In genomic region chr6:77582568-77582967, GRCm38 (mm10) we compare ENCODE assay signal across 13 mouse cellular contexts.
DNase-seq lines count a peak whose midpoint lies in the region; ATAC-seq and TF ChIP-seq lines count a peak whose summit lies in the region.
"Had no signal": no experiment of that assay in that cellular context is flagged by ENCODE, and none has a peak within 500 bp of the region (broad histone marks: within the 10 kb centered on the region; RNA-seq: fewer than 3 reads in every experiment).

No protein-coding gene starts in this region.

- H3K4me1 ChIP-seq in hindbrain, embryonic 11.5 days (replicated peaks; ENCODE audit: control insufficient read depth, insufficient read depth, low read length) = no peaks in the 10 kb centered on the region
- no peaks in the 10 kb centered on the region for H3K4me1 ChIP-seq in hindbrain, embryonic 13.5 days (replicated peaks)
- H3K4me1 ChIP-seq in midbrain, embryonic 11.5 days (ENCODE audit: control insufficient read depth, insufficient read depth, low read length) = no peaks in the 10 kb centered on the region
- H3K4me1 ChIP-seq in midbrain, embryonic 16.5 days (ENCODE audit: control insufficient read depth, insufficient read depth, low read length) = no peaks in the 10 kb centered on the region
- H3K4me1 ChIP-seq in cortical plate, adult 2 months (ENCODE audit: control insufficient read depth, insufficient read depth, low read length) = no peaks in the 10 kb centered on the region; the same call in 1 of the 2 replicates
- H3K4me1 ChIP-seq: hindbrain, embryonic 12.5 days; neural tube, embryonic 15.5 days had no signal

- H3K36me3 ChIP-seq in hindbrain, embryonic 11.5 days (ENCODE audit: control insufficient read depth, insufficient read depth, low read length) = no peaks in the 10 kb centered on the region
- no peaks in the 10 kb centered on the region for H3K36me3 ChIP-seq in hindbrain, embryonic 13.5 days
- no peaks in the 10 kb centered on the region for H3K36me3 ChIP-seq in midbrain, embryonic 11.5 days (ENCODE audit: control insufficient read depth, insufficient read depth, low read length)
- no peaks in the 10 kb centered on the region for H3K36me3 ChIP-seq in midbrain, embryonic 16.5 days (ENCODE audit: control insufficient read depth, insufficient read depth, low read length)
- H3K36me3 ChIP-seq: hindbrain, embryonic 12.5 days; neural tube, embryonic 15.5 days had no signal

- H3K4me2 ChIP-seq in hindbrain, embryonic 11.5 days (replicated peaks; ENCODE audit: low read depth, low read length) = no peak overlapping the region
- H3K4me2 ChIP-seq in hindbrain, embryonic 13.5 days = no peak overlapping the region
- H3K4me2 ChIP-seq in midbrain, embryonic 11.5 days = no peak overlapping the region
- no peak overlapping the region for H3K4me2 ChIP-seq in midbrain, embryonic 16.5 days (ENCODE audit: low read length)
- H3K4me2 ChIP-seq: hindbrain, embryonic 12.5 days; neural tube, embryonic 15.5 days had no signal

- WGBS in hindbrain, embryonic 11.5 days = 53% methylated on average over 4 of the region's 4 CpGs
- 45% methylated on average over 4 of the region's 4 CpGs for WGBS in hindbrain, embryonic 13.5 days
- 47% methylated on average over 4 of the region's 4 CpGs for WGBS in midbrain, embryonic 11.5 days
- WGBS in midbrain, embryonic 16.5 days = 46% methylated on average over 4 of the region's 4 CpGs

- H3K27ac ChIP-seq in hindbrain, embryonic 11.5 days (ENCODE audit: low read depth, low read length) = no peak overlapping the region
- no peak overlapping the region for H3K27ac ChIP-seq in hindbrain, embryonic 13.5 days
- no peak overlapping the region for H3K27ac ChIP-seq in midbrain, embryonic 11.5 days (ENCODE audit: low read depth, low read length)
- H3K27ac ChIP-seq in midbrain, embryonic 16.5 days (ENCODE audit: low read length) = no peak overlapping the region
- no peak overlapping the region for H3K27ac ChIP-seq in cortical plate, adult 2 months (ENCODE audit: insufficient read depth, low read length)
- H3K27ac ChIP-seq: hindbrain, embryonic 12.5 days; macrophage; neural tube, embryonic 15.5 days had no signal

- H3K4me3 ChIP-seq in hindbrain, embryonic 11.5 days (ENCODE audit: low read depth, low read length) = no peak overlapping the region
- no peak overlapping the region for H3K4me3 ChIP-seq in hindbrain, embryonic 13.5 days
- no peak overlapping the region for H3K4me3 ChIP-seq in midbrain, embryonic 11.5 days (ENCODE audit: low read depth, low read length)
- no peak overlapping the region for H3K4me3 ChIP-seq in midbrain, embryonic 16.5 days (ENCODE audit: low read depth, low read length)
- H3K4me3 ChIP-seq in cortical plate, adult 2 months (ENCODE audit: insufficient read depth, low read length) = no peak overlapping the region
- H3K4me3 ChIP-seq: hindbrain, embryonic 12.5 days; neural tube, embryonic 15.5 days had no signal

- H3K9ac ChIP-seq in hindbrain, embryonic 11.5 days (ENCODE audit: low read depth, low read length) = no peak overlapping the region
- H3K9ac ChIP-seq in hindbrain, embryonic 13.5 days = no peak overlapping the region
- no peak overlapping the region for H3K9ac ChIP-seq in midbrain, embryonic 11.5 days (ENCODE audit: low read length)
- H3K9ac ChIP-seq in midbrain, embryonic 16.5 days (ENCODE audit: low read depth, low read length) = no peak overlapping the region
- H3K9ac ChIP-seq: hindbrain, embryonic 12.5 days; neural tube, embryonic 15.5 days had no signal

- no peaks in the 10 kb centered on the region for H3K27me3 ChIP-seq in hindbrain, embryonic 11.5 days (ENCODE audit: control insufficient read depth, insufficient read depth, low read length)
- no peaks in the 10 kb centered on the region for H3K27me3 ChIP-seq in hindbrain, embryonic 13.5 days
- no peaks in the 10 kb centered on the region for H3K27me3 ChIP-seq in midbrain, embryonic 11.5 days (ENCODE audit: control insufficient read depth, insufficient read depth, low read length)
- H3K27me3 ChIP-seq in midbrain, embryonic 16.5 days (ENCODE audit: control insufficient read depth, insufficient read depth, low read depth, low read length) = no peaks in the 10 kb centered on the region
- H3K27me3 ChIP-seq: hindbrain, embryonic 12.5 days; neural tube, embryonic 15.5 days had no signal

- no peaks in the 10 kb centered on the region for H3K9me3 ChIP-seq in hindbrain, embryonic 11.5 days (ENCODE audit: control insufficient read depth, low read length)
- no peaks in the 10 kb centered on the region for H3K9me3 ChIP-seq in hindbrain, embryonic 13.5 days
- H3K9me3 ChIP-seq in midbrain, embryonic 11.5 days (ENCODE audit: control insufficient read depth, low read length) = no peaks in the 10 kb centered on the region
- no peaks in the 10 kb centered on the region for H3K9me3 ChIP-seq in midbrain, embryonic 16.5 days (replicated peaks; ENCODE audit: control insufficient read depth, low read length, poor library complexity, severe bottlenecking)
- H3K9me3 ChIP-seq: hindbrain, embryonic 12.5 days; neural tube, embryonic 15.5 days had no signal

- DNase-seq in hindbrain, embryonic 11.5 days (ENCODE audit: low spot score) = peak; percentile 20
- no peak for DNase-seq in midbrain, embryonic 11.5 days (ENCODE audit: low spot score, missing footprints)
- DNase-seq in retina, postnatal 1 day = peak; percentile 60
- no peak for DNase-seq in frontal cortex, postnatal 10 days (ENCODE audit: low spot score in 2 of 2)
- DNase-seq: gastrocnemius, postnatal 25 days; thymus, postnatal 4 days had no signal

- no peak for ATAC-seq in hindbrain, embryonic 11.5 days (ENCODE audit: low FRiP score)
- no peak for ATAC-seq in hindbrain, embryonic 13.5 days (ENCODE audit: low FRiP score)
- peak; percentile 44; the same call in 1 of the 2 replicates for ATAC-seq in midbrain, embryonic 11.5 days (ENCODE audit: low FRiP score)
- no peak for ATAC-seq in midbrain, embryonic 16.5 days
- ATAC-seq in CD4-positive, CD25-positive, alpha-beta regulatory T cell, adult 4 months = no peak

- TF ChIP-seq POLR2A in cortical plate, adult 2 months (IDR thresholded peaks at IDR 0.05; ENCODE audit: extremely low read depth, insufficient read depth, low read length) = no peak

- TF ChIP-seq CTCF in cortical plate, adult 2 months (IDR thresholded peaks at IDR 0.05; ENCODE audit: extremely low read depth, insufficient read depth, low read length) = peak; percentile 35; the same call in 1 of the 2 replicates

Comparison
In these comparisons a context has a peak if more than half of its experiments do, and no peak if none do; other contexts are left out.
1. DNase-seq: peak in hindbrain, embryonic 11.5 days (single experiment) and retina, postnatal 1 day (single experiment); none in midbrain, embryonic 11.5 days (single experiment) and frontal cortex, postnatal 10 days (0 of 2).